Mouse (Mus musculus) kidney, postnatal 14 days (tissue): ENCODE measurements at regions not wholly inside any gene's neighbourhood (a gene's known extent, or its start where the extent isn't known, plus 50 kb on each side); places are given as distances from the start of the nearest gene placed in this dataset.
A peak's percentile ranks its signal among the peaks of the same experiment; 100 is the strongest.

ENCODE experiments used
- DNase-seq: peaks from one replicate; pipeline ENCODE4 v3.0.0; 2022; ENCODE audit warnings: mixed read lengths

GRCm38 (mm10) chr8:11909146-11909545 lies 68.9 kb downstream of the Tex29 start:
- no peak for DNase-seq

- DNase-seq = no peak
Observed at GRCm38 (mm10) chr8:11911639-11912450, 71.6 kb downstream of the Tex29 start.

- DNase-seq = no peak
Observed at GRCm38 (mm10) chr8:11912451-11913128, 72.3 kb downstream of the Tex29 start.

- DNase-seq = no peak
Observed at GRCm38 (mm10) chr8:11913129-11913900, 73.0 kb downstream of the Tex29 start.

GRCm38 (mm10) chr8:11914131-11914530 lies 73.9 kb downstream of the Tex29 start:
- DNase-seq = no peak

- peak; percentile 36 for DNase-seq
Observed at GRCm38 (mm10) chr8:11914681-11915474, 74.6 kb downstream of the Tex29 start.

GRCm38 (mm10) chr8:11915721-11916120 lies 75.4 kb downstream of the Tex29 start:
- no peak for DNase-seq

GRCm38 (mm10) chr8:11919876-11920275 lies 79.6 kb downstream of the Tex29 start:
- no peak for DNase-seq

GRCm38 (mm10) chr8:11923115-11923514 lies 82.8 kb downstream of the Tex29 start:
- no peak for DNase-seq

GRCm38 (mm10) chr8:11924165-11924564 lies 83.9 kb downstream of the Tex29 start:
- DNase-seq = peak; percentile 59

- peak; percentile 60 for DNase-seq
Observed at GRCm38 (mm10) chr8:11942892-11943332, 102.6 kb downstream of the Tex29 start.

GRCm38 (mm10) chr8:11947766-11948165 lies 107.5 kb downstream of the Tex29 start:
- DNase-seq = no peak

- DNase-seq = no peak
Observed at GRCm38 (mm10) chr8:11956268-11956667, 116.0 kb downstream of the Tex29 start.

- peak; percentile 61 for DNase-seq
Observed at GRCm38 (mm10) chr8:11957046-11957783, 116.9 kb downstream of the Tex29 start.

GRCm38 (mm10) chr8:11958176-11958575 lies 117.9 kb downstream of the Tex29 start:
- DNase-seq = no peak

GRCm38 (mm10) chr8:11959466-11959865 lies 119.2 kb downstream of the Tex29 start:
- DNase-seq = no peak

- DNase-seq = peak; percentile 3
Observed at GRCm38 (mm10) chr8:11963575-11963974, 123.3 kb downstream of the Tex29 start.

GRCm38 (mm10) chr8:11967670-11968069 lies 127.4 kb downstream of the Tex29 start:
- no peak for DNase-seq

- no peak for DNase-seq
Observed at GRCm38 (mm10) chr8:11970515-11970914, 130.2 kb downstream of the Tex29 start.

GRCm38 (mm10) chr8:11973436-11973835 lies 133.2 kb downstream of the Tex29 start:
- no peak for DNase-seq

- no peak for DNase-seq
Observed at GRCm38 (mm10) chr8:11977121-11977520, 136.8 kb downstream of the Tex29 start.

GRCm38 (mm10) chr8:11979056-11979455 lies 138.8 kb downstream of the Tex29 start:
- no peak for DNase-seq
